Mouse (Mus musculus): ENCODE measurements around the gene Slc4a1. TPM values are rescaled to one million over a fixed set of nuclear protein-coding genes. Genes with fewer than 3 reads are reported as not detected.
A peak's percentile ranks its signal among the peaks of the same experiment; 100 is the strongest.

Gene Slc4a1
- polyA plus RNA-seq, 1 experiment from 2014 or later = 1,073 TPM

DNA sequence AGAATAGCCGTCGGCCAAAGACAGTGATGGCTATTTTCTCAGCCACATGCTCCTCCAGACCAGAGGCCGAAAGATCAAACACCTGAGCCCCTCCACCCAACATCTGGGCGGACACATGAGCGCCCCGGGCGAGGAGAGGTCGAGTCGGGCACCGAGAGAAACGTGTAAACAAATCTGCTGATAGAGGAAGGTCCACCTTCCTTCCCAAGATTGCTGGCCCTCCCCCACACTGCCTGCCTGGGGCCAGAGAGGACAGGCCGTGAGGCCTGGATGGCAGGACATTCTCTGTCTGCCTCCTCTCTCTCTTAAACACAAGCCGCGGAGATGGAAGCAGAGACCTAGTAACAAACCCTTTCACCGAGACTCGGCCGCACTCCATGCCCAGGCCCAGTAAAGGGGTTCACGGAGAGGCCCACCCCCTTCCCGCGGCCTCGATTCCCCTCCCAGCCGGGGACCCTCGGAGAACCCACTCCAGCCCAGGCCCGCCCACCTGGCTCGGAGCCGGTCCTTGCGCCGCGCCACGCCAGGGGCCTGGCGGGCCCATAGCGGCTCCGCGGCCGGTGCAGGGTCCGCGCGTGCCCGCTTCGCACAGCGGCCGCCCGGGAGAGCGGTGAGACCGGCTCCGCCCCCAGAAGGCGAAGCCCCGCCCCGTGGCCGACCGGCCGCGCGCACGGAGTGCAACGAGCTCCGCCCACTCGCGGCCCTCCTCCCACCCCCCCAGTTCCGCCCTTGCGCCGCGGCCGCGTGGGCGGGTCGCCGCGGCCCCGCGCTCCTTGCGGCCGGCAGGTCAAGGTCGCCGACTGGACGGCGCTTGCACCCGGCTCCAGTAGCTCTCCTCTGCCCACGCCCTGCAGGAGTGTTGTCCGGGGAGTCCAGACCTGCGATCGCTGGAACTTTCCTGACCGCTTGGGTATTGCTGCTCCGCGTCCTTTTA, 41.2 kb upstream of the Slc4a1 start:
- peak; percentile 70 for ATAC-seq (ENCODE audit: insufficient read depth)
- H3K4me3 ChIP-seq (replicated peaks) = peak overlapping the region; percentile 92
- H3K4me1 ChIP-seq (replicated peaks) = peaks cover 71% of the 10 kb centered on the region
- WGBS (ENCODE audit: insufficient replicate concordance) = under 1% methylated on average over 85 of the region's 85 CpGs
- no peaks in the 10 kb centered on the region for H3K9me3 ChIP-seq (replicated peaks)
- H3K27me3 ChIP-seq = peaks cover 6% of the 10 kb centered on the region
- peak overlapping the region; percentile 98 for H3K27ac ChIP-seq (replicated peaks)
- H3K9ac ChIP-seq = peak overlapping the region; percentile 99
- peaks cover 43% of the 10 kb centered on the region for H3K36me3 ChIP-seq (replicated peaks)
- H3K4me2 ChIP-seq = peak overlapping the region; percentile 95

DNA sequence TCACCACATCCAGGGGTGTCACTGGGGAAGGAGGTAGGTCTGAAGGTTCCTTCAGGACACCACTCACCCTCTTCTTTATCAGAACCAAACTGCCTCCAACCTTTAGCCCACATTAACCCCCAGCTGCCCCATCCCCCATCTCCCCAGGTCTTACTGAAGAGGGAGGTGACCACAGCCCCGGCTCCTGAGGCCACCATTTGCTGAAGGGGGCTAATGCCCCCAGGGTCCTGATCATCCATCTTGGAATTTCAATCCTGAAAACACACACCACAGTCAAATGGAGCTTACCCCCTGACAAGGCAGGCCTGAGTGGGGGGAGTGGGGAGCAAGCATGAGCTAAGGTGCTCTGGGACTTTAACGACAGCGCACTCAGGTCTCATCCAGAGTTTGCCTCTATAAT, 40.4 kb upstream of the Slc4a1 start:
- no peaks in the 10 kb centered on the region for H3K9me3 ChIP-seq (replicated peaks)
- no peak for ATAC-seq (ENCODE audit: insufficient read depth)
- H3K9ac ChIP-seq = peak overlapping the region; percentile 99
- peak overlapping the region; percentile 95 for H3K4me2 ChIP-seq
- peaks cover 72% of the 10 kb centered on the region for H3K4me1 ChIP-seq (replicated peaks)
- 17% methylated on average over 3 of the region's 3 CpGs for WGBS (ENCODE audit: insufficient replicate concordance)
- peak overlapping the region; percentile 92 for H3K4me3 ChIP-seq (replicated peaks)
- peak overlapping the region; percentile 97 for H3K27ac ChIP-seq (replicated peaks)
- H3K36me3 ChIP-seq (replicated peaks) = peaks cover 51% of the 10 kb centered on the region
- peaks cover 14% of the 10 kb centered on the region for H3K27me3 ChIP-seq

DNA sequence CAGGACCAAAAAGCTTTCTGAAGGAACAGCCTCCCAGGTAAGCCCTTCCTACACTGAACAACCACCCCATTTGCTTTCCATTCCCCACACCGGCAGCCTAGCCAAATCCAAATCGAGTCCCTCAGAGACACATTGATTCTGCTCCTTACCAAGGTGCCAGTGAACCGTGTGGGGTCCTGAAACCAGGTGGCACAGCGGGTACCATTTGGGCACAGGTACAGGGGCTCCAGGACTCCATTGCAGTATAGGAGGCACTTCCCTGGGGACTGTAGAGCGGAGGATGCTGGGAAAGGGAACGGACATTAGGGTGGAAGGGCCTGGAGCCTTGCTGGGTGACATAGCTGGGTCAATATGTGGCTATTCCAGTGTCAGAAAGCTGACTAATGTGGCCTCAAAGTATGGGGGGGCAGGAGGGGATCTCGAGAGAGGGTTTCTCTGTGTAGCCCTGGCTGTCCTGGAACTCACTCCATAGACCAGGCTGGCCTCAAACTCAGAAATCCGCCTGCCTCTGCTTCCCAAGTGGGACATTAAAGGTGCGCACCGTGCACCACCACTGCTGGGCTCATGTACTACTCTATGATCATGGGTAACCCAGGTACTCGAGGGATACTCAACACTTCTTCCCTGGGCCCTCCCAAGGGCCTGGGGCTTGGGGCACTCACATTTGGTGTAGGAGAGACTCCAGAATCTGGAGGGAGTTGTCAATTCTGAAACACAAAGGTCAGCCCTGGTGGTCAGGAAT, 39.7 kb upstream of the Slc4a1 start:
- peaks cover 51% of the 10 kb centered on the region for H3K36me3 ChIP-seq (replicated peaks)
- no peaks in the 10 kb centered on the region for H3K9me3 ChIP-seq (replicated peaks)
- peak overlapping the region; percentile 99 for H3K9ac ChIP-seq
- H3K4me3 ChIP-seq (replicated peaks) = peak overlapping the region; percentile 92
- peaks cover 72% of the 10 kb centered on the region for H3K4me1 ChIP-seq (replicated peaks)
- peak overlapping the region; percentile 95 for H3K4me2 ChIP-seq
- peak overlapping the region; percentile 97 for H3K27ac ChIP-seq (replicated peaks)
- WGBS (ENCODE audit: insufficient replicate concordance) = 74% methylated on average over 11 of the region's 11 CpGs
- no peak for ATAC-seq (ENCODE audit: insufficient read depth)
- peaks cover 20% of the 10 kb centered on the region for H3K27me3 ChIP-seq

DNA sequence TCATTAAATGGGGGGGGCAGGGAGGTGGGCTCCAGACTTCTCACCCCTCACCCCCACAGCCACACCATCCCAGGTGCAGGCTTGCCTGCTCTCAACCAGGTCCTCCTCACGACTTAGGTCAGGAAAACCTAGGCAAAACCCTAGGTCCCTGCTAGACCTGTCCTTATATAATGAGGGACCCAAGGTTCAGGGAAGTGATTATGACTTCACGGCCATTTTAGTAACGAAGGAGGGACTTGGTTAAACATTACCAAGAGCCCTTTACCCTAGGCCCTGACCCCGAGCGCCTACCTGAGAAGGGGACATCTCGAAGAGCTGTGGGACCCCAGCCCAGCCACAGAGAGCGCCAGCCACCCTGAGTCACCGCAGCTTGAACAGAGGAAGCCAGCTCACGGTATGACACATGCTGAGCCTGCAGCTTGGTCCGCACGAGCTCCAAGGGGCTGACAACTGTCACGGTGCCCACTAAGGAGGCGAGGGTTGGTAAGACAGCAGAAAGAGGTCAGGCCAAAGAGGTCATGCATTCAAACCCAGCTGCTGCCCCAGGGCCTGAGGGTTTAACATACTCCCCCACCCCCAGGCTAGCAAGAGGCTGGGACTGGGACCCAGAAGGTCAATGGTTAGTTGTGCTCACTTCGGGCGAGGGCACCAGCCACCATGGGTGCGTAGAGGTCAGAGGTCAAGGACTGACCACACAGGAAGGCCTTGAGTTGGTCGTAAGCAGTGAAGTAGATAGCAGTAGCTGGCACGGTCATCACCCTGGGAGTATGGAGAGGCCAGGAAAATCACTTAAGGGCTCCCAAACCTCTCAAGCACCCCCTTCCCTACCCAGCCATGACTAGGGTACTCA, 38.4 kb upstream of the Slc4a1 start:
- WGBS (ENCODE audit: insufficient replicate concordance) = 81% methylated on average over 18 of the region's 18 CpGs
- H3K9ac ChIP-seq = peak overlapping the region; percentile 99; the same call in 1 of the 2 replicates

DNA sequence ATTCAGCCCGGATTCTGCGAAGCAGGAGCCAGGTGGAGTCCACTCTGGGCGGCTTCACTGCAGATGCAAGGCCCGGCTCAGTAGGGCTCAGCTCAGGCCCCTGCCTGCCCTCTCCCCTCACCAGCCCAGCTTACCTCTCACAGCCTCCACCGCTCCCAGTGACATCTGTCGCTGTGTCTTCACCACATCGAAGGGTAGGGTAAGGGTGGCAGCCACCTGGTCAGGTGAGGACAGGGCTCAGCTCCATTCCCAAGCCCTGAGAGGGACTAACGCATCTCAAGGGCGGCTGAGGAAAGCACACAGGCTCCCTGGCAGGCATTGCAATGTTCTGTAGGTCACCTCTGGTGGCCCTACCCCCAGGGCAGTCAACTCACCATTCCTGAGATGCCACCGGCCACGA, 37.7 kb upstream of the Slc4a1 start:
- Histone ChIP-seq H3K9ac (no peak overlapping the region), H3K27ac (replicated peaks) (0 out of 2 replicates have a peak overlapping the region, but pooled peaks have one; percentile 11), H3K27me3 (peaks cover 41% of the 10 kb centered on the region), H3K4me2 (no peak overlapping the region), H3K4me1 (replicated peaks) (peaks cover 73% of the 10 kb centered on the region), H3K36me3 (replicated peaks) (peaks cover 51% of the 10 kb centered on the region), H3K9me3 (replicated peaks) (no peaks in the 10 kb centered on the region), H3K4me3 (replicated peaks) (no peak overlapping the region)
- ATAC-seq (ENCODE audit: insufficient read depth) = no peak
- 94% methylated on average over 11 of the region's 11 CpGs for WGBS (ENCODE audit: insufficient replicate concordance)

More for the DNA sequence above, 38.4 kb upstream of the Slc4a1 start:
- H3K4me1 ChIP-seq (replicated peaks) = peaks cover 74% of the 10 kb centered on the region
- no peak for ATAC-seq (ENCODE audit: insufficient read depth)
- 0 out of 2 replicates have a peak overlapping the region, but pooled peaks have one; percentile 3 for H3K27ac ChIP-seq (replicated peaks)
- H3K4me2 ChIP-seq = peak overlapping the region; percentile 95
- H3K9me3 ChIP-seq (replicated peaks) = no peaks in the 10 kb centered on the region
- peak overlapping the region; percentile 92 for H3K4me3 ChIP-seq (replicated peaks)
- peaks cover 51% of the 10 kb centered on the region for H3K36me3 ChIP-seq (replicated peaks)
- peaks cover 34% of the 10 kb centered on the region for H3K27me3 ChIP-seq

DNA sequence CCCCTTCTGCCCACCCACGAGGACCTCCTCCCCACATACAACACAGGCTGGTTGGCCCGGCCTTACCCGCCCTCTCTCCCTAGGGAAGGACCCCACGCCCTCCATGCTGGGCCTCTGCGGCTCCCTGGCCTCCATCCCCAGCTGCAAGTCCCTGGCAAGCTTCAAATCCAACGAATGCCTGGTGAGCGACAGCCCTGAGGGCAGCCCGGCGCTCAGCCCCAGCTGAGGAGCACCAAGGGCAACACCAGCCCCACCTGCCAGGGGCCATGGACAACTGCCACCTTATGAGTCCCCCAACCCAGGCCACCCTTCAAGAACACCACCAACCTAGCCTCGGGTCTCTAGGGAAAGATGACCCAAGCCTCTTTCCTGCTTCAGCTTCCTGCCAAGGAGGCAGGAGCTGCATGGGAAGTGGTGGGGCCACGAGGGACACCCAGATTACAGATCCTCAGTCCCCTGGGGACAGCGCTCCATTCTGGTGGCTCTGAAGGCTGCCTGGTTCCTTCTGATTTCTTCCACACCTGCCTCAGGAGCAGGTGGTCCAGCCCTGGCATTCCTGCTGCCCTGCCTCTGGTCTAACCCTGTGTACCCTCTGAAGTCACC, 36.0 kb upstream of the Slc4a1 start:
- H3K27me3 ChIP-seq = peaks cover 58% of the 10 kb centered on the region
- no peaks in the 10 kb centered on the region for H3K9me3 ChIP-seq (replicated peaks)
- ATAC-seq (ENCODE audit: insufficient read depth) = no peak
- peaks cover 65% of the 10 kb centered on the region for H3K4me1 ChIP-seq (replicated peaks)
- H3K9ac ChIP-seq = no peak overlapping the region
- H3K27ac ChIP-seq (replicated peaks) = no peak overlapping the region
- no peak overlapping the region for H3K4me3 ChIP-seq (replicated peaks)
- peaks cover 51% of the 10 kb centered on the region for H3K36me3 ChIP-seq (replicated peaks)
- no peak overlapping the region for H3K4me2 ChIP-seq
- 64% methylated on average over 12 of the region's 12 CpGs for WGBS (ENCODE audit: insufficient replicate concordance)

DNA sequence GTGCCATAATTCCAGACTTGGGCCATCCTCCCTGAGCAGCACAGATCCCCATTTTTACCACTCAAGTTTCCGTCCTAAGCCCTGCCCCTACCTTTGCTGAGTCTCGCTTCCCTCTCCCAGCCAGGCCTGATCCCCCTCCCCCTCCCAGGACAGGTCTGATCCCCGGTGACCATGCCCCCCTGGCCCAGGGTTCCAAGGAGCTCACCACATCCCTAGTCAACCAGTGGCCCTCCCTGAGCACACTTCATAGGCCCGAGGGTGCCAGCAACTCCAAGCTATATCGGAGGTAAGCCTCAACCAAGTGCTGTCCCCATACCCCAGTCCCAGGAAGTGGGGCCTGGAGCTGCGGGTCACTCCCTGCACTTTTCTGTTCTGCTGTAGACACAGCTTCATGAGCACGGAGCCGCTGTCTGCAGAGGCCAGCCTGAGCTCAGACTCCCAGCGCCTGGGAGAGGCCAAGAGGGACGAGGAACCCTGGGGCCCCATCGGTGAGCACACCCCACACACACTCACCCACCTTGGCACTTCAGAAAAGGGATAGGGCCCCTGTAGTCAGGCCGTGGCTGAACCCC, 34.6 kb upstream of the Slc4a1 start:
- Histone ChIP-seq H3K4me3 (replicated peaks) (no peak overlapping the region), H3K4me2 (no peak overlapping the region), H3K4me1 (replicated peaks) (peaks cover 54% of the 10 kb centered on the region), H3K9me3 (replicated peaks) (no peaks in the 10 kb centered on the region), H3K27ac (replicated peaks) (no peak overlapping the region), H3K9ac (no peak overlapping the region; the same call in 1 of the 2 replicates), H3K27me3 (peaks cover 72% of the 10 kb centered on the region), H3K36me3 (replicated peaks) (peaks cover 42% of the 10 kb centered on the region)
- no peak for ATAC-seq (ENCODE audit: insufficient read depth)
- 24% methylated on average over 12 of the region's 12 CpGs for WGBS (ENCODE audit: insufficient replicate concordance)

DNA sequence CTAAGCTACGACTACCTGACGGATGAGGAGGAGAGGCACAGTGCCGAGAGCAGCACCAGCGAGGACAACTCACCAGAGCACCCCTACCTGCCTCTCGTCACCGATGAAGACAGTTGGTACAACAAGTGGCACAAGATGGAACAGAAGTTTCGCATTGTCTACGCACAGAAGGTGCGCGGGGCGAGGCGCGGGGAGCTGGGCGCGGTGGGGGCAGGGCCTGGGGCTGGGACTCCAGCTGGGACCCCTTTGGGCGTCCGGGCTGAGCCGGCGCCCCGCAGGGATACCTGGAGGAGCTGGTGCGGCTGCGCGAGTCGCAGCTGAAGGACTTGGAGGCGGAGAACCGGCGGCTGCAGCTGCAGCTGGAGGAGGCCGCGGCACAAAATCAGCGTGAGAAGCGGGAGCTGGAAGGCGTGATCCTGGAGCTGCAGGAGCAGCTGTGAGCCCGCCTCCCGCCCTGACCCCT, 33.6 kb upstream of the Slc4a1 start:
- WGBS (ENCODE audit: insufficient replicate concordance) = 5% methylated on average over 34 of the region's 34 CpGs
- Histone ChIP-seq H3K27me3 (peaks cover 81% of the 10 kb centered on the region), H3K36me3 (replicated peaks) (peaks cover 32% of the 10 kb centered on the region), H3K27ac (replicated peaks) (no peak overlapping the region), H3K9ac (0 out of 2 replicates have a peak overlapping the region, but pooled peaks have one; percentile 45), H3K4me3 (replicated peaks) (peak overlapping the region; percentile 43), H3K4me2 (peak overlapping the region; percentile 60), H3K4me1 (replicated peaks) (peaks cover 47% of the 10 kb centered on the region), H3K9me3 (replicated peaks) (no peaks in the 10 kb centered on the region)
- ATAC-seq (ENCODE audit: insufficient read depth) = no peak

DNA sequence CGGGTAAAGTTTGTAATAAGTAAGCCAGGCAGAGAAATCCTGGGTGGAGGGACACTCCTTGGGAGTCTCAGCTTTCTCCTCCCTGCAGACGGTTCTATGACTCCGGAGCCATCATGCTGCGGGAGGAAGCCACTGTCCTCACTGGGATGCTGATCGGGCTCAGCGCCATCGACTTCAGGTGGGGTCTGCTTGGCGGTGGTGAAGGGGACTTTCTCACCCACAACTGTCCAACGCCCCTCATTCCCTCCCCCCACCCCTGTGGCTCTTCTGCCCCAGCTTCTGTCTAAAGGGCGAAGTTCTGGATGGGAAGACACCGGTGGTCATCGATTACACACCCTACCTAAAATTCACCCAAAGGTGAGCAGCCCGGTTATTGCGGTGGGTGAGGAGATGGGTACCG, 33.1 kb upstream of the Slc4a1 start:
- no peak overlapping the region for H3K27ac ChIP-seq (replicated peaks)
- 18% methylated on average over 15 of the region's 15 CpGs for WGBS (ENCODE audit: insufficient replicate concordance)
- peak overlapping the region; percentile 60 for H3K4me2 ChIP-seq
- no peaks in the 10 kb centered on the region for H3K9me3 ChIP-seq (replicated peaks)
- H3K4me3 ChIP-seq (replicated peaks) = peak overlapping the region; percentile 43
- no peak for ATAC-seq (ENCODE audit: insufficient read depth)
- peaks cover 87% of the 10 kb centered on the region for H3K27me3 ChIP-seq
- H3K9ac ChIP-seq = no peak overlapping the region
- H3K36me3 ChIP-seq (replicated peaks) = peaks cover 27% of the 10 kb centered on the region
- H3K4me1 ChIP-seq (replicated peaks) = peaks cover 46% of the 10 kb centered on the region

All from liver, embryonic 15.5 days (tissue).